Mouse (Mus musculus) ES-E14 (cell line): Measurements from ENCODE around the gene Mthfd1l. TPM values are rescaled to one million over a fixed set of nuclear protein-coding genes. Genes with fewer than 3 reads are reported as not detected.

Experiments used
- DNase-seq: peaks from one replicate; pipeline ENCODE4 v3.0.0-alpha.2; 2013; ENCODE audit warnings: low read depth, low spot score
- H3K27ac ChIP-seq: 2 replicates; pipeline ENCODE4 v1.5.1; 2012; ENCODE audit warnings: low read depth, mild to moderate bottlenecking, low read length, moderate library complexity, mixed read lengths; ENCODE audit not compliant: poor library complexity, insufficient read depth, severe bottlenecking
- H3K36me3 ChIP-seq: 2 replicates; pipeline ENCODE4 v1.6.1; 2012; ENCODE audit warnings: mild to moderate bottlenecking, low read length, moderate library complexity, mixed read lengths; ENCODE audit not compliant: control insufficient read depth, poor library complexity, insufficient read depth, severe bottlenecking
- H3K4me1 ChIP-seq, 2 experiments: fragments of 150-350 bp in 1 of 2; sonication (generic) in 1 of 2; 2 replicates each; pipeline ENCODE4 v1.6.1; 2012; ENCODE audit warnings: low read length in 2 of 2, mild to moderate bottlenecking in 1 of 2, mixed read lengths in 1 of 2; ENCODE audit not compliant: control insufficient read depth in 2 of 2, insufficient read depth in 2 of 2, poor library complexity in 1 of 2
- H3K4me3 ChIP-seq, 2 experiments: fragments of 150-350 bp in 1 of 2; sonication (generic) in 1 of 2; 2 replicates each; pipeline ENCODE4 v1.5.1; 2012; ENCODE audit warnings: low read length in 2 of 2, low read depth in 1 of 2, mild to moderate bottlenecking in 1 of 2, mixed read lengths in 1 of 2; ENCODE audit not compliant: insufficient read depth in 1 of 2, poor library complexity in 1 of 2, severe bottlenecking in 1 of 2
- H3K9ac ChIP-seq: 2 replicates; pipeline ENCODE4 v1.6.1; 2012; ENCODE audit warnings: low read depth, mild to moderate bottlenecking, low read length, mixed read lengths; ENCODE audit not compliant: poor library complexity, insufficient read depth, severe bottlenecking
- H3K9me3 ChIP-seq: fragments of 150-350 bp; sonication (generic); 2 replicates; pipeline ENCODE4 v1.6.1; 2012; ENCODE audit warnings: low read depth, mild to moderate bottlenecking, low read length; ENCODE audit not compliant: control insufficient read depth, insufficient read depth
- CHD2 ChIP-seq: IDR thresholded peaks from 2 replicates; pipeline ENCODE4 v1.6.1; 2014; ENCODE audit warnings: mild to moderate bottlenecking, low read depth, low read length, inconsistent platforms
- HCFC1 ChIP-seq: IDR thresholded peaks from 2 replicates; pipeline ENCODE4 v1.6.1; 2012; ENCODE audit warnings: low read length, inconsistent platforms, borderline replicate concordance; ENCODE audit not compliant: insufficient read depth
- MAFK ChIP-seq: IDR thresholded peaks from 2 replicates; pipeline ENCODE4 v1.6.1; 2014; ENCODE audit warnings: mild to moderate bottlenecking, low read depth, low read length, inconsistent platforms; ENCODE audit not compliant: insufficient read depth
- ZC3H11A ChIP-seq: IDR thresholded peaks from 2 replicates; pipeline ENCODE4 v1.6.1; 2012; ENCODE audit warnings: low read depth, mild to moderate bottlenecking, inconsistent platforms, low read length, borderline replicate concordance
- ZNF384 ChIP-seq: IDR thresholded peaks from 2 replicates; pipeline ENCODE4 v1.6.1; 2012; ENCODE audit warnings: low read depth, low read length, inconsistent platforms
- in situ Hi-C, 2 experiments: fragments of 600-800 bp; cut with MboI; formaldehyde crosslinking; loops; one replicate each; pipeline ENCODE4 v1.15.1; 2025; ENCODE audit warnings: low sequenced_read_pairs in 2 of 2, inconsistent platforms in 1 of 2; ENCODE audit not compliant: unreplicated experiment in 2 of 2
- total RNA-seq: library from RNA; depleted of rRNA; stranded (reverse); fragments of 300-350 nt; gene quantifications from 2 replicates; pipeline ENCODE4 v1.2.3, GENCODE M21; 2012

The Mthfd1l gene
- total RNA-seq, 1 experiment: 48.5 TPM

GRCm38 (mm10) chr10:4084907-4085306 is 112.0 kb downstream of the Mthfd1l start:
- TF ChIP-seq HCFC1 (no peak), ZNF384 (no peak), CHD2 (no peak), MAFK (no peak), ZC3H11A (no peak)
- Histone ChIP-seq H3K36me3 (peaks cover 21% of the 10 kb centered on the region), H3K27ac (no peak overlapping the region), H3K4me1 (no peaks in the 10 kb centered on the region), H3K4me3 (no peak overlapping the region), H3K9ac (no peak overlapping the region), H3K9me3 (no peaks in the 10 kb centered on the region)
- DNase-seq: no peak
- in situ Hi-C loops: no loop called here

- no peak for DNase-seq
These were observed 112.6 kb downstream of the Mthfd1l start for GRCm38 (mm10) chr10:4085363-4086141.

GRCm38 (mm10) chr10:4087563-4087962 is 114.6 kb downstream of the Mthfd1l start:
- H3K4me1 ChIP-seq: no peaks in the 10 kb centered on the region
- H3K27ac ChIP-seq: no peak overlapping the region
- DNase-seq: no peak
- H3K9me3 ChIP-seq: no peaks in the 10 kb centered on the region
- H3K36me3 ChIP-seq: peaks cover 26% of the 10 kb centered on the region
- in situ Hi-C loops: no loop called here
- no peak overlapping the region for H3K4me3 ChIP-seq
- TF ChIP-seq HCFC1: no peak
- TF ChIP-seq ZNF384: no peak
- no peak for TF ChIP-seq CHD2
- no peak for TF ChIP-seq ZC3H11A
- TF ChIP-seq MAFK: no peak
- H3K9ac ChIP-seq: no peak overlapping the region

More at GRCm38 (mm10) chr10:4085363-4086141, 112.6 kb downstream of the Mthfd1l start:
- TF ChIP-seq HCFC1 (no peak), MAFK (no peak), ZC3H11A (no peak), CHD2 (no peak), ZNF384 (no peak)
- Histone ChIP-seq H3K27ac (no peak overlapping the region), H3K36me3 (peaks cover 26% of the 10 kb centered on the region), H3K4me3 (no peak overlapping the region), H3K9ac (no peak overlapping the region), H3K9me3 (no peaks in the 10 kb centered on the region), H3K4me1 (no peaks in the 10 kb centered on the region)
- in situ Hi-C loops: no loop called here

- no peak overlapping the region for H3K9ac ChIP-seq
- H3K4me3 ChIP-seq: no peak overlapping the region
- peaks cover 29% of the 10 kb centered on the region for H3K36me3 ChIP-seq
- DNase-seq: no peak
- no peak for TF ChIP-seq HCFC1
- TF ChIP-seq CHD2: no peak
- peak; percentile 82; the same call in 1 of the 2 replicates for TF ChIP-seq ZC3H11A
- TF ChIP-seq MAFK: no peak
- no peak for TF ChIP-seq ZNF384
- in situ Hi-C loops: no loop called here
- H3K9me3 ChIP-seq: no peaks in the 10 kb centered on the region
- no peaks in the 10 kb centered on the region for H3K4me1 ChIP-seq
- no peak overlapping the region for H3K27ac ChIP-seq
These were observed 116.0 kb downstream of the Mthfd1l start for GRCm38 (mm10) chr10:4088744-4089414.
